Mouse (Mus musculus): ENCODE measurements around the gene Rad54l.

DNA sequence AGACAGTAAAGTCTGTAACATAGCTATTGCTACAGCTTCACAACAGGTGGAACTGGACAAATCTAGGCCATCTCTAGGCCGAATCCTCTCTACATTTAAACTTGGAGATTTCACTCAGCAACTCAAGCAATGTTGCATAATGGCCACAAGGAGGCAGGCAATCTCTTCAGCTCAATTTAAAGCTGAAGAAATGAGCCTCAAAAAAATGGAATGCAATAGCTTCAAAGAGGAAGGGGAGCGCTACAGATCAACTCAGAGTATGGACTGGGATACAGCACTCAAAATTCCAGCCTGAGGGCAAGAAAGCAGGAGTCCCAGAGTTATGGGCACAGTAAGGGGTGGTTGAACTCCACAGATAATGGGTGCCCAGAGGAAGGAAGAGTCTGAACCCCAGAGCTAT is 11.5 kb upstream of the Rad54l start:
- TF ChIP-seq CTCF (IDR thresholded peaks at IDR 0.05; ENCODE audit: low read depth) = peak; percentile 88
- no peak for TF ChIP-seq EP300 (IDR thresholded peaks at IDR 0.05; ENCODE audit: low read depth)
